Mouse (Mus musculus) forebrain, embryonic 11.5 days (tissue): Measurements from ENCODE around the gene Gpatch11. TPM values are rescaled to one million over a fixed set of nuclear protein-coding genes. Genes with fewer than 3 reads are reported as not detected.
A peak's percentile ranks its signal among the peaks of the same experiment; 100 is the strongest.

Experiments used
- ATAC-seq: fragments of 200-750 bp; cut with Nextera tagmentation; replicated peaks from 2 replicates; pipeline ENCODE4 v1.8.0; 2017; ENCODE audit warnings: moderate TSS enrichment; ENCODE audit not compliant: low FRiP score
- DNase-seq: peaks from one replicate; pipeline ENCODE4 v3.0.0-alpha.2; 2017; ENCODE audit warnings: low spot score
- H3K27ac ChIP-seq: fragments of 300-500 bp; sonication (generic); 2 replicates; pipeline ENCODE4 v1.5.1; 2014; ENCODE audit warnings: low read depth, low read length
- H3K27me3 ChIP-seq: fragments of 300-500 bp; sonication (generic); 2 replicates; pipeline ENCODE4 v1.6.1; 2014; ENCODE audit warnings: mild to moderate bottlenecking, low read length, mixed read lengths; ENCODE audit not compliant: control insufficient read depth, insufficient read depth
- H3K36me3 ChIP-seq: fragments of 300-500 bp; sonication (generic); 2 replicates; pipeline ENCODE4 v1.6.1; 2014; ENCODE audit warnings: mild to moderate bottlenecking, low read length, moderate library complexity, mixed read lengths; ENCODE audit not compliant: control insufficient read depth, insufficient read depth
- H3K4me1 ChIP-seq: fragments of 300-500 bp; sonication (generic); replicated peaks from 2 replicates; pipeline ENCODE4 v1.6.1; 2014; ENCODE audit warnings: low read length, mixed read lengths; ENCODE audit not compliant: control insufficient read depth, insufficient read depth
- H3K4me2 ChIP-seq: fragments of 300-500 bp; sonication (generic); 2 replicates; pipeline ENCODE4 v1.6.1; 2014; ENCODE audit warnings: low read depth, mild to moderate bottlenecking, low read length, moderate library complexity, mixed read lengths; ENCODE audit not compliant: severe bottlenecking
- H3K4me3 ChIP-seq: fragments of 300-500 bp; sonication (generic); 2 replicates; pipeline ENCODE4 v1.5.1; 2014; ENCODE audit warnings: low read depth, low read length
- H3K9ac ChIP-seq: fragments of 300-500 bp; sonication (generic); 2 replicates; pipeline ENCODE4 v1.6.1; 2014; ENCODE audit warnings: low read length
- H3K9me3 ChIP-seq: fragments of 300-500 bp; sonication (generic); 2 replicates; pipeline ENCODE4 v1.6.1; 2016; ENCODE audit warnings: low read length, mixed read lengths; ENCODE audit not compliant: control insufficient read depth
- WGBS: fragments of 180-500 bp; shearing (Covaris S2); extraction: QIAGEN DNeasy Blood & Tissue Kit; methylation state at CpG from one replicate; pipeline ENCODE4 v1.1.7; 2014; 5-methylcytosine and 5-hydroxymethylcytosine counted together
- polyA plus RNA-seq: library from polyadenylated mRNA; unstranded; fragments of >200 nt; fragmentation: Nextera tagmentation; extraction: Ambion mirVana; gene quantifications from 2 replicates; pipeline ENCODE4 v1.2.1, GENCODE M21; 2014

The Gpatch11 gene
- polyA plus RNA-seq, 1 experiment from 2014 or later, result 38.0 TPM

DNA sequence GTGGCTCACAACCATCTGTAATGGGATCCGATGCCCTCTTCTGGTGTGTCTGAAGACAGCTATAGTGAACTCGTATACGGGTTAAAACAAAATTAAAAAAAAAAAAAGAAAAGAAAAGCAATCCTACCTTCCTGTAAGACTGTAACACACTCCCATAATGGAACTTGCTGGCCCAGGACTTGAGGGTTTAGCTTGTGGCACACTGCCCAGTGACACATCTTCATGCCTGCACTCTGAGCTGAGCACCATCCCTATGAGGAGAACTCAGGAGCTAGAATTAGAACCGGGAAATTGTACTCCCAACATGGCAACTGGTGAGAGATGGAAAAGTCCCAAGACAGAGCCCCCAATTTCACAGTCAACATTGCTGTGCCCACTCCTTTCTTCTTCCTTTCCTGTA lies 47.9 kb downstream of the Gpatch11 start:
- H3K27ac ChIP-seq, result no peak overlapping the region
- no peak overlapping the region for H3K4me3 ChIP-seq
- H3K4me2 ChIP-seq, result no peak overlapping the region
- peaks cover 4% of the 10 kb centered on the region; the same call in 1 of the 2 replicates for H3K4me1 ChIP-seq
- no peaks in the 10 kb centered on the region for H3K9me3 ChIP-seq
- ATAC-seq (no peak), DNase-seq (no peak)
- H3K27me3 ChIP-seq, result no peaks in the 10 kb centered on the region
- no peaks in the 10 kb centered on the region for H3K36me3 ChIP-seq
- 92% methylated on average over 4 of the region's 4 CpGs for WGBS
- H3K9ac ChIP-seq, result no peak overlapping the region

DNA sequence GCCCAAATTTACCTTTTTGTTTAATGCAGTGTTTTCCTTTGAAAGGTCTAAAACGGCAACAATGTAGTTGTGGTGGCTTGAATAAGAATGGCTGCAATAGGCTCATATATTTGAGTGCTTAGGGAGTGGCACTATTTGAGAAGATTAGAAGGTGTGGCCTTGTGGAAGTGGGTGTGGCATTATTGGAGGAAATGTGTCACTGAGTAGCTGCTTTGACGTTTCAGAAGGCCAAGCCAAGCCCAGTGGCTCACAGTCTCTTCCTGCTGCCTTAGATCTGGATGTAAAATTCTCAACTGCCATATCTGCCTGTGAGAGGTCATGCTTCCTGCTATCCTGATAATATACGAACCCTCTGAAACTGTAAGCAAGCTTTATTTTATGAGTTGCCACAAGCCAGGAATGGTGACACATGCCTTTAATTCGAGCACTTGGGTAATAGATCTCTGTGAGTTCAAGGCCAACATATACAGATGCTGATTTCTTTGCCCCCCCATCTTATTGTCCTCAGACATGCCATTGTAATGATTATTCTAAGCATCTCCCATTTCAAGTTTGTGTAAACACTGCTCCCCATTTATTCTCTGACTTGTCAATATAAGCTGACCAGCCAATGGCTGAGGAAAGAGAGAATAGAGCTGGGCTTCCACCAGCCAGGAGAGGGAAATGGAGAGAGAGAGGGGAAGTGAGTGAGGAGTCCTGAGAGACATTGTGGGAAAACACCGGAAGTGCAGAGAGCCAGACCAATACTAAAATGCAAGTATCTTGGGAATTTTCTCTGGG lies 50.1 kb downstream of the Gpatch11 start:
- Histone ChIP-seq H3K36me3 (no peaks in the 10 kb centered on the region), H3K4me3 (no peak overlapping the region), H3K9me3 (no peaks in the 10 kb centered on the region), H3K4me2 (no peak overlapping the region), H3K27ac (no peak overlapping the region), H3K4me1 (peaks cover 4% of the 10 kb centered on the region; the same call in 1 of the 2 replicates), H3K27me3 (no peaks in the 10 kb centered on the region), H3K9ac (no peak overlapping the region)
- 88% methylated on average over 5 of the region's 5 CpGs for WGBS
- no peak for DNase-seq
- ATAC-seq, result no peak

DNA sequence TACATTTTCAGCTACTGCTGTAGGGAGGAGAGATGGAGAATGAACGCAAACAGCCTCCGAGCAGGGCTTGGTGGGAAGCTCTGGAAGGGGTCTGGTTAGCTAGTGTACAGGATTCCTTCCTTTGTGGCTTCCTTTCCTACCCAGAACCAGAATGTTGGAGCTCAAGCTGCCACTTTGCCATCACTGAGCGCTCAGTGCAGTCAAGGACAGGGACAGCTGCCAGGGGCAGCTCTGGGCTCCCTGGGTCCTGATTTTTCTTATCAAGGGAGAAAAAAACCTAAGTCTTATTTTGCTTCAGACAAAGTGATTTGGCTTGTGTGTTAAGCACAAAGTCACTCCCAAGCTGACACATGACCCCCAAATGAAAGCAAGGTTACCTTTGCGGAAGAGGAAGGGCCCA lies 53.2 kb downstream of the Gpatch11 start:
- Histone ChIP-seq H3K4me2 (no peak overlapping the region), H3K9me3 (no peaks in the 10 kb centered on the region), H3K4me3 (no peak overlapping the region), H3K27ac (no peak overlapping the region), H3K4me1 (no peaks in the 10 kb centered on the region), H3K9ac (no peak overlapping the region), H3K36me3 (no peaks in the 10 kb centered on the region), H3K27me3 (no peaks in the 10 kb centered on the region)
- no peak for DNase-seq
- ATAC-seq, result no peak
- WGBS, result 81% methylated on average over 4 of the region's 4 CpGs

DNA sequence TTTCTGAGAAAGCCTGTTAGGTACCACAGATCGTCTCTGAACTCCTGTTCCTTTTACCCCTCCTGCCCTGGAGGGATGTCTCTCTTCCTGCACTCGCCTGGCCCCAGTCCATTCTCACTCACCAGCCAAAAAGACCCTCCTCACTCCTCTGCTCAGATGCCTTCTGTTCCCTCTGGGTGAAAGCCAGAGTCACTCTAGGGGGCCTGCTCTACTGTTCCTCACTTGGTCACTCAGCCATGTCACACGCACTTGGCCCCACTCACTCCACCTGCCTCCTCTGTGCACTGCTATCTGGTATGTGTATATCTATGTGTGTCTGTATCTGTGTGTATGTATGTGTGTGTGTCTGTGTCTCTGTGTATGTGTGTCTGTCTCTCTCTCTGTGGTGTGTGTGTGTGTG lies 53.8 kb downstream of the Gpatch11 start:
- Histone ChIP-seq H3K9ac (no peak overlapping the region), H3K27ac (no peak overlapping the region), H3K4me1 (no peaks in the 10 kb centered on the region), H3K4me3 (no peak overlapping the region), H3K4me2 (no peak overlapping the region), H3K9me3 (no peaks in the 10 kb centered on the region), H3K27me3 (no peaks in the 10 kb centered on the region), H3K36me3 (no peaks in the 10 kb centered on the region)
- 54% methylated on average over 3 of the region's 3 CpGs for WGBS
- DNase-seq, result no peak
- no peak for ATAC-seq

DNA sequence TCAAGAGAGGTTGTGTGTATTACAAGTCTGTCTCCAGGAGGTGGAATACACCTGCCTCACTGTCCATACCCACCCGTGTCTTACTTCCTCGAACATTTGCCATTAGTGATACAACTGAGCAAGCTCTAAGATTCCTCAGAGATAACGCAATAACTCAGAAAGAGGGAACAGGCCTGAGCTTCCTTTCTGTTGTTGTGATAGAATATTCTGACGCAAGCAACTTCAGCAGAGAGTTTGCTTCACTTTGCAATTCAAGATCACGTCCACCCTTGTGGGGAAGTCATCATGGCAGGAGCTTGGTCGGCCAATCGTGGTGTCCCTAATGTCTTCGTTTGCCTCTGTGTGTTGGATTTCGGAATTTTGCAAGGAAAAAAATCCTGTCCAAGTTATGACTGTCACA lies 55.7 kb downstream of the Gpatch11 start:
- H3K27ac ChIP-seq, result no peak overlapping the region
- H3K27me3 ChIP-seq, result no peaks in the 10 kb centered on the region
- no peak overlapping the region for H3K4me3 ChIP-seq
- no peaks in the 10 kb centered on the region for H3K36me3 ChIP-seq
- ATAC-seq (no peak), DNase-seq (no peak)
- H3K9me3 ChIP-seq, result no peaks in the 10 kb centered on the region
- no peak overlapping the region for H3K9ac ChIP-seq
- H3K4me1 ChIP-seq, result no peaks in the 10 kb centered on the region
- WGBS, result 85% methylated on average over 9 of the region's 9 CpGs
- H3K4me2 ChIP-seq, result no peak overlapping the region

DNA sequence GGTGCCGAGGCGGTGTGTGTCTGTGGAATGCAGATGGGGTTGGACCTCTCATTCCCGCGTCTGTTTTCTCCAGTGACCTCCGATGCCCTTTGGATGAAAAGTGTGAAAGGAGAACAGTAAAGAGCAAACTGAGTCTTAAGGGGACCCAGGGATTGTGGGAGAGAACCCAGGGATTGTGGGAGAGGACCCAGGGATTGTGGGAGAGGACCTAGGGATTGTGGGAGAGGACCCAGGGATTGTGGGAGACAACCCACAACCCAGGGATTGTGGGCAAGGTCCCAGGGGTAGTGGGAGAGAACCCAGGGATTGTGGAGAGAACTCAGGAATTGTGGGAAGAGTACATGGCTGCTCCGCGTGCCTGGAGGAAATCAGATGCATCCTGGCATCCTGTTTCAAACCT lies 59.6 kb downstream of the Gpatch11 start:
- Histone ChIP-seq H3K9ac (no peak overlapping the region), H3K27ac (no peak overlapping the region), H3K36me3 (no peaks in the 10 kb centered on the region), H3K4me1 (no peaks in the 10 kb centered on the region), H3K4me2 (no peak overlapping the region), H3K9me3 (no peaks in the 10 kb centered on the region), H3K27me3 (no peaks in the 10 kb centered on the region), H3K4me3 (no peak overlapping the region)
- 85% methylated on average over 7 of the region's 7 CpGs for WGBS
- no peak for ATAC-seq
- no peak for DNase-seq

DNA sequence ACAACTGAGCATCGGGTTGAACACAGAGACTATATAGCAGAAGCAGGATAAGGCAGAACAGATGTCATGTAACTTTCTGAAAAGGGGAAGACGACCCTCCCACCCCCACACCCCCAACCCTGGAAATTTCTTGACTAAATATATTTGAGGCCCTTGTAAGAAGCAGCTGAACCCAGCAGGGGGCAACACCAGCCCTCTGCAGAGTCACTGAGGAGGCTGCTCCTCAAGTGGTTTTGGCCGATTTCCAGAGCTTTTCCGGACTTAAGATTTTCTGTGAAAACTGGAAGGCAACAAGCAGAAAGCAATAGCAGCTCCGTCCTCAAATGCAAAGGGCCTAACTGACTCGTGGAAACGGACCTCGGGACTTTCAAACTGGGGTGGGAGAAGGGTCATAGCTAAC lies 60.0 kb downstream of the Gpatch11 start:
- Histone ChIP-seq H3K9ac (no peak overlapping the region), H3K27ac (no peak overlapping the region), H3K27me3 (no peaks in the 10 kb centered on the region), H3K9me3 (no peaks in the 10 kb centered on the region), H3K4me2 (0 out of 2 replicates have a peak overlapping the region, but pooled peaks have one; percentile 15), H3K4me1 (no peaks in the 10 kb centered on the region), H3K36me3 (no peaks in the 10 kb centered on the region), H3K4me3 (no peak overlapping the region)
- WGBS, result 50% methylated on average over 8 of the region's 8 CpGs
- DNase-seq (no peak), ATAC-seq (no peak)
